Mouse (Mus musculus): ENCODE data around the gene Shank2. TPM values are rescaled to one million over a fixed set of nuclear protein-coding genes. Genes with fewer than 3 reads are reported as not detected.

The Shank2 gene
- polyA plus RNA-seq, 1 experiment from 2014 or later, result 0.67 TPM

- Histone ChIP-seq H3K27me3 (ENCODE audit: poor library complexity, severe bottlenecking) (no peaks in the 10 kb centered on the region), H3K9me3 (no peaks in the 10 kb centered on the region), H3K27ac (no peak overlapping the region), H3K4me3 (no peak overlapping the region), H3K4me1 (peaks cover 20% of the 10 kb centered on the region), H3K36me3 (replicated peaks) (no peaks in the 10 kb centered on the region)
- 81% methylated on average over 4 of the region's 4 CpGs for WGBS
- no peak for DNase-seq (ENCODE audit: extremely low spot score, low spot score)
Measured at GRCm38 (mm10) chr7:144378254-144378653, 376.5 kb downstream of the Shank2 start.

GRCm38 (mm10) chr7:144379243-144379884 lies 377.6 kb downstream of the Shank2 start:
- H3K9me3 ChIP-seq, result no peaks in the 10 kb centered on the region
- WGBS, result 54% methylated on average over 6 of the region's 6 CpGs
- H3K27ac ChIP-seq, result no peak overlapping the region
- H3K27me3 ChIP-seq (ENCODE audit: poor library complexity, severe bottlenecking), result no peaks in the 10 kb centered on the region
- no peaks in the 10 kb centered on the region for H3K36me3 ChIP-seq (replicated peaks)
- H3K4me3 ChIP-seq, result no peak overlapping the region
- no peak for DNase-seq (ENCODE audit: extremely low spot score, low spot score)
- H3K4me1 ChIP-seq, result peaks cover 20% of the 10 kb centered on the region

GRCm38 (mm10) chr7:144381588-144381987 lies 379.9 kb downstream of the Shank2 start:
- H3K27ac ChIP-seq, result no peak overlapping the region
- H3K4me1 ChIP-seq, result peaks cover 20% of the 10 kb centered on the region
- H3K4me3 ChIP-seq, result no peak overlapping the region
- 86% methylated on average over 10 of the region's 10 CpGs for WGBS
- no peaks in the 10 kb centered on the region for H3K36me3 ChIP-seq (replicated peaks)
- H3K27me3 ChIP-seq (ENCODE audit: poor library complexity, severe bottlenecking), result no peaks in the 10 kb centered on the region
- no peak for DNase-seq (ENCODE audit: extremely low spot score, low spot score)
- H3K9me3 ChIP-seq, result no peaks in the 10 kb centered on the region

GRCm38 (mm10) chr7:144387537-144387936 lies 385.8 kb downstream of the Shank2 start:
- WGBS, result 92% methylated on average over 6 of the region's 6 CpGs
- no peak overlapping the region for H3K4me3 ChIP-seq
- peaks cover 6% of the 10 kb centered on the region; the same call in 1 of the 2 replicates for H3K4me1 ChIP-seq
- no peak overlapping the region for H3K27ac ChIP-seq
- no peaks in the 10 kb centered on the region for H3K27me3 ChIP-seq (ENCODE audit: poor library complexity, severe bottlenecking)
- H3K9me3 ChIP-seq, result no peaks in the 10 kb centered on the region
- H3K36me3 ChIP-seq (replicated peaks), result no peaks in the 10 kb centered on the region
- DNase-seq (ENCODE audit: extremely low spot score, low spot score), result no peak

- H3K9me3 ChIP-seq, result no peaks in the 10 kb centered on the region
- WGBS, result 93% methylated on average over 2 of the region's 2 CpGs
- H3K4me3 ChIP-seq, result no peak overlapping the region
- no peaks in the 10 kb centered on the region for H3K27me3 ChIP-seq (ENCODE audit: poor library complexity, severe bottlenecking)
- H3K27ac ChIP-seq, result 0 out of 2 replicates have a peak overlapping the region, but pooled peaks have one; percentile 48
- peaks cover 6% of the 10 kb centered on the region; the same call in 1 of the 2 replicates for H3K4me1 ChIP-seq
- DNase-seq (ENCODE audit: extremely low spot score, low spot score), result no peak
- no peaks in the 10 kb centered on the region for H3K36me3 ChIP-seq (replicated peaks)
Measured at GRCm38 (mm10) chr7:144389704-144390103, 388.0 kb downstream of the Shank2 start.

- DNase-seq (ENCODE audit: extremely low spot score, low spot score), result no peak
- 60% methylated on average over 8 of the region's 8 CpGs for WGBS
- Histone ChIP-seq H3K4me1 (peaks cover 6% of the 10 kb centered on the region; the same call in 1 of the 2 replicates), H3K9me3 (no peaks in the 10 kb centered on the region), H3K4me3 (no peak overlapping the region), H3K27ac (no peak overlapping the region), H3K27me3 (ENCODE audit: poor library complexity, severe bottlenecking) (no peaks in the 10 kb centered on the region), H3K36me3 (replicated peaks) (no peaks in the 10 kb centered on the region)
Measured at GRCm38 (mm10) chr7:144390676-144391075, 388.9 kb downstream of the Shank2 start.

- no peaks in the 10 kb centered on the region for H3K9me3 ChIP-seq
- peaks cover 6% of the 10 kb centered on the region; the same call in 1 of the 2 replicates for H3K4me1 ChIP-seq
- WGBS, result 94% methylated on average over 6 of the region's 6 CpGs
- no peak overlapping the region for H3K4me3 ChIP-seq
- no peaks in the 10 kb centered on the region for H3K27me3 ChIP-seq (ENCODE audit: poor library complexity, severe bottlenecking)
- no peak for DNase-seq (ENCODE audit: extremely low spot score, low spot score)
- H3K36me3 ChIP-seq (replicated peaks), result no peaks in the 10 kb centered on the region
- H3K27ac ChIP-seq, result no peak overlapping the region
Measured at GRCm38 (mm10) chr7:144391727-144392126, 390.0 kb downstream of the Shank2 start.

GRCm38 (mm10) chr7:144402492-144402891 lies 400.8 kb downstream of the Shank2 start:
- DNase-seq (ENCODE audit: extremely low spot score, low spot score), result no peak
- WGBS, result 85% methylated on average over 4 of the region's 4 CpGs

GRCm38 (mm10) chr7:144407675-144408074 lies 405.9 kb downstream of the Shank2 start:
- no peak for DNase-seq (ENCODE audit: extremely low spot score, low spot score)
- peaks cover 9% of the 10 kb centered on the region for H3K4me1 ChIP-seq
- no peaks in the 10 kb centered on the region for H3K9me3 ChIP-seq
- no peak overlapping the region for H3K4me3 ChIP-seq
- no peak overlapping the region for H3K27ac ChIP-seq
- peaks cover 12% of the 10 kb centered on the region; the same call in 1 of the 2 replicates for H3K36me3 ChIP-seq (replicated peaks)
- no peaks in the 10 kb centered on the region for H3K27me3 ChIP-seq (ENCODE audit: poor library complexity, severe bottlenecking)
- WGBS, result 78% methylated on average over 4 of the region's 4 CpGs

More at GRCm38 (mm10) chr7:144402492-144402891, 400.8 kb downstream of the Shank2 start:
- Histone ChIP-seq H3K9me3 (no peaks in the 10 kb centered on the region), H3K4me3 (no peak overlapping the region), H3K27me3 (ENCODE audit: poor library complexity, severe bottlenecking) (no peaks in the 10 kb centered on the region), H3K36me3 (replicated peaks) (no peaks in the 10 kb centered on the region), H3K4me1 (no peaks in the 10 kb centered on the region), H3K27ac (no peak overlapping the region)

GRCm38 (mm10) chr7:144408464-144409000 lies 406.8 kb downstream of the Shank2 start:
- no peaks in the 10 kb centered on the region for H3K27me3 ChIP-seq (ENCODE audit: poor library complexity, severe bottlenecking)
- no peak for DNase-seq (ENCODE audit: extremely low spot score, low spot score)

GRCm38 (mm10) chr7:144409682-144410081 lies 408.0 kb downstream of the Shank2 start:
- peaks cover 12% of the 10 kb centered on the region; the same call in 1 of the 2 replicates for H3K36me3 ChIP-seq (replicated peaks)
- no peak overlapping the region for H3K27ac ChIP-seq
- H3K27me3 ChIP-seq (ENCODE audit: poor library complexity, severe bottlenecking), result no peaks in the 10 kb centered on the region
- no peaks in the 10 kb centered on the region for H3K9me3 ChIP-seq
- 85% methylated on average over 18 of the region's 18 CpGs for WGBS
- no peak overlapping the region for H3K4me3 ChIP-seq
- H3K4me1 ChIP-seq, result peaks cover 14% of the 10 kb centered on the region
- DNase-seq (ENCODE audit: extremely low spot score, low spot score), result no peak

More at GRCm38 (mm10) chr7:144408464-144409000, 406.8 kb downstream of the Shank2 start:
- 81% methylated on average over 2 of the region's 2 CpGs for WGBS
- peaks cover 14% of the 10 kb centered on the region for H3K4me1 ChIP-seq
- H3K36me3 ChIP-seq (replicated peaks), result peaks cover 12% of the 10 kb centered on the region; the same call in 1 of the 2 replicates
- H3K27ac ChIP-seq, result no peak overlapping the region
- H3K4me3 ChIP-seq, result no peak overlapping the region
- H3K9me3 ChIP-seq, result no peaks in the 10 kb centered on the region

- Histone ChIP-seq H3K4me3 (no peak overlapping the region), H3K4me1 (peaks cover 23% of the 10 kb centered on the region), H3K27ac (no peak overlapping the region), H3K27me3 (ENCODE audit: poor library complexity, severe bottlenecking) (no peaks in the 10 kb centered on the region), H3K9me3 (no peaks in the 10 kb centered on the region), H3K36me3 (replicated peaks) (peaks cover 12% of the 10 kb centered on the region; the same call in 1 of the 2 replicates)
- 81% methylated on average over 22 of the region's 22 CpGs for WGBS
- no peak for DNase-seq (ENCODE audit: extremely low spot score, low spot score)
Measured at GRCm38 (mm10) chr7:144411967-144412906, 410.5 kb downstream of the Shank2 start.
